Mouse (Mus musculus): ENCODE measurements around the gene Gltpd2.
A peak's percentile ranks its signal among the peaks of the same experiment; 100 is the strongest.
"Not testable (repeated sequence)": the region's sequence is repeated elsewhere in the genome, so short reads cannot be mapped to it uniquely, and the experiment has no call there.

Gltpd2 gene

GRCm38 (mm10) chr11:70518436-70518835, 560 bp upstream of the Gltpd2 start:
- no peak for DNase-seq (ENCODE audit: low spot score)

- DNase-seq (ENCODE audit: low spot score) = peak; percentile 67
Measured at GRCm38 (mm10) chr11:70520178-70520769, 1.3 kb downstream of the Gltpd2 start.

DNA sequence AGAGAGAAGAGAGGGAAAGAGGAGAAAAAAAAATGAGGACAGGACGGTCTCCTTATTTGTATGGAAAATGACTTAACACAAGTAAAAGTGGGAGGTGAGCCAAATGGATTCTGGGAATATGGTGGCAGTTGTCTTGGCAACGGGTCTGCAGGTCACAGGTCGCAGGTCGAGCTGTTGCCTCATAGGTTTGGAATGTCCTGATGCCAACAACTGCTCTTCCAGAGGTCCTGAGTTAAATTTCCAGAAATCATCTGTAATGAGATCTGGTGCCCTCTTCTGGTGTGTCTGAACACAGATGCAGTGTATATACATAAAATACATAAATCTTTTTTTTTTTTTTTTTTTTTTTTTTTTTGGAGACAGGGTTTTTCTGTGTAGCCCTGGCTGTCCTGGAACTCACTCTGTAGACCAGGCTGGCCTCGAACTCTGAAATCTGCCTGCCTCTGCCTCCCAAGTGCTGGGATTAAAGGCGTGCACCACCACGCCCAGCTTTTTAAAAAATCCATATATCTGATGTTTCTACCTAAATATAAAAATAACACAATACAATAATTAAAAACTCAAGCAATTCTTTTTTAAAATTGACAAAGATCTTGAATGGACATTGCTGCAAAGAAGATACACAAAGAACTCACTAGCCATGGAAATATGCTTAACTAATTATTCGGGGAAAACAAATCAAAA, 4.5 kb downstream of the Gltpd2 start:
- peak; percentile 53 for DNase-seq (ENCODE audit: low spot score)

GRCm38 (mm10) chr11:70524782-70525181, 5.8 kb downstream of the Gltpd2 start:
- no peak for DNase-seq (ENCODE audit: low spot score)

- DNase-seq (ENCODE audit: low spot score) = peak; percentile 98
Measured at GRCm38 (mm10) chr11:70525184-70525678, 6.2 kb downstream of the Gltpd2 start, which contains the start of gene Psmb6. Psmb6 (plus strand) TSS chr11:70525367.

GRCm38 (mm10) chr11:70525726-70526125, 6.7 kb downstream of the Gltpd2 start:
- DNase-seq (ENCODE audit: low spot score) = peak; percentile 33

GRCm38 (mm10) chr11:70526211-70526610, 7.2 kb downstream of the Gltpd2 start:
- no peak for DNase-seq (ENCODE audit: low spot score)

DNA sequence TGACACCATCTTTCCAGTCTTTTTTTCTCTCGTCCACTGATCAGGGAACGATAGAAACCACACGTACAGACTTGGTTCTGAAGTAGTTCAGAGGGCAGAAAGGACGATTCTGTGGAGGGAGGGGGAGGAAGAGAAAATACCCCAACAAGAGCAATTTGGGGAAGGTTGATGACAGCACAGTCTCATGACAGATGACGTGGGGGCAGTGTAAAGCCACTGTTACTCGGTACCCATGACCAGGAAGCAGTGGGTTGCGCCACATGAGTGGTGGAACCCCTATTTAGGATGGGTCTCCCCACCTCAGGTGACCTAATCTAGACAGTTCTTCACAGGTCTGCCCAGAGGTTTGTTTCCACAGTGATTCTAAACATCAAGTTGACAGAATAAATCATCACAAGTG, 9.6 kb downstream of the Gltpd2 start:
- DNase-seq (ENCODE audit: low spot score) = no peak

- DNase-seq (ENCODE audit: low spot score) = not testable (repeated sequence)
Measured at GRCm38 (mm10) chr11:70531065-70531464, 12.1 kb downstream of the Gltpd2 start.

DNA sequence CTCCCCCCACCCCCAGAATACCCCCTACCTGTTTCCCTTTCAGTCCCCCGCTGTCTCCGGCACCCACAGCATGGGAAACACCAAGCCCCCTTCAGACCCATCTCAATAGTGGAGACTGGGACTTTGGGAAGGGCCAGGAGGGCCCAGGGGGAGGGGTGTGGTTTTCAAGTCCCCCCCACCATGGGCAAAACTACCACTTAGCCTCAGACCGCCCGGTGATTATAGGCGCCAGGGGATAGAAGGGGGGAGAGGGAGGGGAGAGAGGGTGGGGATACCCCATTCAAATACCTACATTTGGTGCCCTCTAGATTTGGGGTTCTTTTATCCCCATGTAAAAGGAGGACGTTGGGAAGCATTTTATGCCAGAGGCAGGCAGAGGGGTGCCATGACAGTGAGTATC, 13.8 kb downstream of the Gltpd2 start, which contains the start of gene Gm40193:
Gene Gm40193 (minus strand): TSS at position 101 of the 400 bp plus-strand sequence.
- no peak for DNase-seq (ENCODE audit: low spot score)

DNA sequence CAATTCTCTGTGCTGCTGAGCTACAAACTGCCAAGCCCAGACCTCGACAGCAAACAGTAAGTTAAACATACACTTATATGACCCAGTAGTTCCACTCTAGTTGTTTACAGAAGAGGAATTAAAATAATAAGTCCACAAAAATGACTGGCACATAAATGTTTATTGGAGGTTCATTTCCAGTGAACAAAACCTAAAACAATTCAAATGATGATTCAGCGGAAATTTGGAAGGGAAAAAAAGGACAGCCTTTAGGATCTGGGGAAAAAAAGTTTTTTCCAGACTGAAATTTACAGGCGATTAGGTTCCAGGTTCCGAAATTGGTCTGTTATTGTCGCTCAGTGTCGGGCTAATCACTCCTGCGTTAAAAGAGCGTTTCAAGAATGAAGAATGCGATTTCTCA, 20.4 kb downstream of the Gltpd2 start:
- no peak for DNase-seq (ENCODE audit: low spot score)

DNA sequence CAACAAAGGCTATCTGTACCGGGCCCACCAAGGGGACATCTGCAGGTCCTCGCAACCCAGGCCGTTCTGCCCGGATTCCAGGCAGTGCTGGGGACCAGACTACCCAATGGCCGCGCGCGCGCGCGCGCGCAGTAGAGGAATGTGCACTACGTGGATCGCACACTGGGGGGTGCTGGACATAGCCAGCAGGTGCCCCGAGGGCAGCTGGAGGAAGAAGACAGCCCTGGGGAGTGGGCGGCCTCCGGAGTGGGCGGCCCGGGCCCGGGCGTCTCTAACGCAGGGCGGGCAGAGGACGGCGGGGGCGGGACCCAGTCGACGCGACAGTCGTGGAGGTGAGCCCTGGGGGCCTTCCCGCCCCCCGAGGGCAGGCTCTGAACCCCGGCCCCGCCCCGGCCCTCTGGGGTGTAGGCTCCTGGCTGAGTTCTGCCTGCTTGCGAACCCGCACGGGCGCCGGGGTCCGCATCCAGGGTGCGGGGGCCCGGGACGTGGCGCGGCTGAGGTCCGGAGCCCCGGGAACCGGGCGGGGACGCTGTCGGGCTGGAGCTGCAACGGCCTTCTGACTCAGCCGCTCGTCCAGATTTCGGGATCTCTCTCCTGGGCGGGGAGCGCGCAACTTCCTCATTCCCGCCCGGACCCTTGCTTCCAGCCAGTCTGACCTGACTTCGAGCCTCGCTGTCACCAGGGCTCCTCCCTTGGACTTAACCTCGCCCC, 21.0 kb downstream of the Gltpd2 start, which contains the start of gene Pld2:
Gene Pld2 (plus strand): TSS at position 188 of the 711 bp plus-strand sequence.
- peak; percentile 84 for DNase-seq (ENCODE audit: low spot score)

DNA sequence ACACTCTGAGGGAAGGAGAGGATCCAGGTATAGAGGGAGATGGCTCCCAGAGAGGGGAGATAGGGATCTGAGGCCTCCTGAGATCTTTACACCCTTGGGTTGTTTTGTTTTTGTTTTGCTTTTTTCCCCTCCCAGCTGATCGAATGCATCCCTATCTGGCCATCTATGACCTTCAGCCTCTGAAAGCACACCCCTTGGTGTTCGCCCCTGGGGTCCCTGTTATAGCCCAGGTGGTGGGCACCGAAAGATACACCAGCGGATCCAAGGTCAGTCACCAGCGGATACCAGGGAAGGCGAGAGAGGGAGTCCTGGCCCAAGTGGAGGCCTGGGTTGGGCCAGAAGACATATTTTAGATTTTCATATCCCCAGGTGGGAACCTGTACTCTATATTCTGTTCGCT, 21.9 kb downstream of the Gltpd2 start:
- DNase-seq (ENCODE audit: low spot score) = no peak

DNA sequence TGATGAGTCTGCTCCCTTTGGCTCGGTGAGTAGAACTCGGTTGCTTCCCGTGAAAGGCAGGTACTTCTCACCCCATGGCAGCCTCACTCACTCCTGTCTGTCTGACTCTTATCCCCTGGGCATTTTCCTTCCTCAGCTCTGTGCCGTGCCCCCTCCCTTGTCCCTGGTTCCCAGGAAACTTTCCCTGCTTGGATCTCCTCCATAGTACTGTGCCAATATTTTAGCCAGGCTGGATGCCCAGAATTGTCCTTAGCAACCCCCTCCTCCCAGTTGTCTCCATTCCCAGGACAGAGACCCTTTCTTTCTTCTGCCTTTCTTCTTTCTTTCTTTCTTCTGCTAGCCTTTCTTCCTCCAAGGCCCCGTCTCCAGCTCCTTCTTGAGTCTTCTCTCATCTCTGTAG, 22.4 kb downstream of the Gltpd2 start:
- no peak for DNase-seq (ENCODE audit: low spot score)

- DNase-seq (ENCODE audit: low spot score) = no peak
Measured at GRCm38 (mm10) chr11:70544496-70544895, 25.5 kb downstream of the Gltpd2 start.

DNA sequence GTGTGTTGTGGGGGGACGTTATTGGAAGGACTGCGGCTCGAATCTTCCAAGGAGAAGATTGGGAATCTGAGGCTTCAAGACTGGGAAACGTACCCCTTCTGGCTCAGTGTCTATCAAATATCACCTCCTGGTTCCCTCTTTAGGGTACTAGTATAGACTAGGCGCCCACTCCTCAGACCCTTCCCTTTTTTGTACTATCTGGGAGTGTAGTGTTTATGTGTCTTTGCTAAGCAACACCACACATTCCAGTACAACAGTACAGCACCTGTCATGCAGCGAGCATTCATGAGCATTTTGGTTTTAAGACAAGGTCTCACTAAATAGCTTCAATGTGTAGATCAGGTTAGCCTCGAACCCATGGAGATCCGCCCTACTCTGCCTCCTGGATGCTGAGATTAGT, 32.5 kb downstream of the Gltpd2 start:
- no peak for DNase-seq (ENCODE audit: low spot score)

- no peak for DNase-seq (ENCODE audit: low spot score)
Measured at GRCm38 (mm10) chr11:70553940-70554339, 34.9 kb downstream of the Gltpd2 start.

- no peak for DNase-seq (ENCODE audit: low spot score)
Measured at GRCm38 (mm10) chr11:70557545-70557944, 38.5 kb downstream of the Gltpd2 start.

DNA sequence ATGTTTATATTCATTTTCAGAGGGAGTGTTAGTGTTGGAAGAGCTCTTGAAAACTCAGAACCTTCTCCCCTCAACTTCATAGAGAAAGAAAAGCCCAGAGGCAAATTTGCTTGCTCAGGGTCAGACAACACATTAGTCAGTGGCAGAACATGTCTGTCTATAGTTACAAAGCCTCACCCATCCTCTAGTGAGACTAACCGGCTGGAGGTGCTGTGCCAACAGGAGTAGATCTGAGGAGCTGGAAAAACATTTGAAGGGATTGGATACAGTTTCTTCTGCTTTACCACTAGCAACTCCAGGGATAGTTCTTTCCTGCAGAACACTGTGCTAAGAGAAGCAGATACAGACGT, 42.9 kb downstream of the Gltpd2 start:
- DNase-seq (ENCODE audit: low spot score) = no peak

DNA sequence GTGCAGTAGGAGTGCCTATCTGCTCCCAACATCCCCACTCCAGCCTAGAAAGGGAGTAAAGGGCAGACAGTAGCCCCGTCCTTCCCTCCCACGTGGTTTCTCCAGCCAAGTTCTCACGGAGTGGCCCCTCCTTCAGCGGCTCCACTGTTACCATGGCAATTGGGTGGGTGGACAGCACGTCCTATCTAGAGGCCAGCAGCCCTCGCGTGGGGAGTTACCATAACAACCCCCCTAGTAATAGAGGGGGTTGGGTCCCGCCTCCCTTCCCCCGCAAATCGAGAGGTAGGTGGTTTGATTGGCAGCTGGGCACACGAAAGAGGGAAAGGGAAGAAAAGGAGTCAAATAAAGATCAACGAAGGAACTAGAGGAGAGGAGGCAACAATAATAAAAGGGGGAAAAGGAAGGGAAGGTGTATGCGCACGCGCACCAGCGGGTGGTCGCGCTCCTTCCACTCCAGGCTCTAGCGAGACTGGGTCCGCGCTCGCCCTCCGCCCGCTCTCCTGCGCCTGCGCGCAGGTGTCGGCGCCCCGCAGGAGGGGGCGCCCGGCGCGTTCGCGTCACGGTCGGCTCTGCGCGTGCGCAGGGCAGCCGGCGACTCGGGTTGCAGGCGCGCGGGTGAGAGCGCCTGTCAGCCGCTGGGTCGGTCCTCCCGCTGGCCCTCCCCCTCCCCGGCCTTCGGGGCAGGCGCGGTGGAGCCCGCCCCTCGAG, 43.4 kb downstream of the Gltpd2 start, which contains the start of gene Mink1:
Gene Mink1 (plus strand): TSS at position 595 of the 708 bp plus-strand sequence.
- peak; percentile 89 for DNase-seq (ENCODE audit: low spot score)

DNA sequence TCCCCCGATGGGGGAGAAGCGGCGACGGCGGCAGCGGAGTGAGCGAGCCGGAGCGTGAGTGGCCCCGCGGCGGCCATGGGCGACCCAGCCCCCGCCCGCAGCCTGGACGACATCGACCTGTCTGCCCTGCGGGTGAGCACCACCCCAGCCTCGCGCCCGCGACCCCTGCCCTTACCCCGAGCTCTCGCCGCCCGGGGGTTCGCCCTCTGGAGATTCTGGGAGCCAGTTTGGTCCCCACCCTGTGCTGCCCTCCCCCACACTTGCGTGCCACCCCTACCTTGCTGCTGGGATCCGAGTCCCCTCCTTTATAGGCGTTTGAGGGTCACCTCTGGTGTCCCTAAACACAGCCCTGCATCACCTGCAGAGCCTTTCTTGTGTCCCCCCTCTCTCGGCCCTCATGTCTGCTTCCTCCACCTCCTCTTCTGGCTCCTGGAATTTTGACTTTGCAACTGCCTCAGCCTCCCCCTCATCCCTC, 44.0 kb downstream of the Gltpd2 start:
- DNase-seq (ENCODE audit: low spot score) = no peak
